Mouse (Mus musculus): ENCODE results near the gene Nr2e3.
"Not testable (repeated sequence)": the region's sequence is repeated elsewhere in the genome, so short reads cannot be mapped to it uniquely, and the experiment has no call there.

Gene Nr2e3

DNA sequence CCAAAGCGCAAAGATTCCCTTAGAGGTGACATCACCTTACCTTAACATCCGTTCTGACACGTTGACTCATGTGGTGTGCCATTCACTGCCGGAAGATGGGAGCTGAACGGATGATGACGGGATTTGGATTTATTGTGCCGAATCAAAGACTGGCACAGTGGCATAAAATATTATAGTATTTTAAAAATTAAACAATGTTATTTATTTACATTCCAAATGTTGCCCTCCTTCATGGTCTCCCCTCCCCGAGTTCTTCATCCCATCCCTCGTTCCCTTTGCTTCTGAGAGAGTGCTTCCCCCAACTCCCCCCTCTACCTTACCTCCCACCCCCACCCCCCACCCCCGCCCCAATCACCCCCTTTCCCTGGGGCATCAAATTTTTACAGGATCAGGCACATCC is at the start of gene Nr2e3:
Gene Nr2e3, minus strand, starts transcription at position 101 of the 400 bp plus-strand sequence.
- in situ Hi-C loops (cut with MboI, MseI) = no loop called here

DNA sequence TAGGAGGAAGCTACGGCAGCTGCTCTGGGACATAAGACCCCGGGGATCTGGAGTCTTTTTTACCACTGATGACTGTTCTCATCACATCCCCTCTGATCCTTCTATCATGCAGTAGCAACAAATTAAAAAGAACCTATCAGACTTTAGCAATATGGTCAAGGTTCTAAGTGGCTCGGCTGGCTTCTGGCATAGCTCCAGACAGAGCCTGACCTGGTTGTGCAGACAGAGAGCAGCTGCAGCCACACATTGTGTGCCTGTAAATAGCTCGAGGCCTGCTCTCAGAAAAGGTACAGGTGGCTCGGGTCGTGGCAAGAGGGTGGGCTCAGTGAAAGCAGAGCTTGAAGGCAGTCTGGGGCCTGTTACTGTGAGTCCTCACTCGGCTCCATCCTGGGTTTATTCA is 48.5 kb upstream of the Nr2e3 start:
- in situ Hi-C loops (cut with MboI, MseI) = no loop called here

DNA sequence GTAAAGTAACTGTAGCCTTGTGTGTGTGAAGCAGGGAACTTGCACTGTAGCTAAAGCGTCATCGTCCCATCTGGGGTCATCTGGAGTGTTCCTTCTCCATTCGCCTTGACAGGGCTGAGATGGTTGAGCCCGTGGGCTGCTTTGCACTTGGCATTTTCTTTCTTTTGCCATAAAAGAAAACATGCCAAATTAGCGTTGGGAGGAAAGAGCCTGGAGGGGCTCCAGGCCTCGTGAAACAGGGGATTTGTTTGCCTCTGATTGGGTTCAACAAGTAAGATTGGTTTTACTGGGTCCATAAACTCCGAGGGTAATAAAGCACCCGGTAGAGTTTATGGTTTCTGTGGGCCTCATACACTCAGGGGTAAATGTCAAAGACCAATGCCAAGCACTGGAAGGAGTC is 41.9 kb upstream of the Nr2e3 start:
- in situ Hi-C loops (cut with MboI, MseI) = no loop called here

DNA sequence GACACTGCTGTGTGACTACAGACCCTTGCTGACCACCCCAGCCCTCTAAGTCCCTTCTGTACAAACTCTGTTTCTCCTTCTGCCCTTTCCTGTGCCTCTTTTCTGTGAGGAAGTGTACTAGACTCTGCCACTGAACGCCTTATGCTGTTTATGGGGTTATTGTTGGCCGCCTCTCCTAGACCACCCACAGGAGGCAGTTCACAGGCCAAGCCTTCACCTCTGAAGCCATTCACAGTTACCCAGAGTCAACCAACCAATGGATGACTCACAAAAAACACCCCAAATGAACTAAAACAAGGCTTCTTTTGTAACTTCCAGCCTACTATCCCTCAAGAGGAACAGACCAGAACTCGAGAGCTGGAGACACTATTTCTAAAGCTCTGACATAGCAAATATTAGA is 41.0 kb upstream of the Nr2e3 start:
- in situ Hi-C loops (cut with MboI, MseI) = no loop called here

DNA sequence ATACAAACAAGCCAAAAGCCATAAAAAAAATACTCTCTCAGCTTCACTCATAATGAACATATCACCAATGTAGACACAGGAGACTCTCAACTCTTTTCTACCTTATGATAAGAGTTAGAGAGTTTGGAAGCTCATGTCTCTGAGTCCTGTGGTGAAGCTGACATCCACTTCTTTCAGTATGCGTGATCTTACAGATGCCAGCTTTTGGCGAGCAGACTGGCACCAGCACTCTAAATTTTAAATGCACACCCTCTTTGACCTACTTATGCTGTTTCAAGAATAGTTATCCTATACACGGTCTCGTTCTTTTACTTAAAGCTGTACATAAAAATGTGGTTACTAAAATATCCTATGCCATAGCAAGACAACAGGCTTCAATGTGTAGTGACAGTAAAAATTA is 37.3 kb upstream of the Nr2e3 start:
- in situ Hi-C loops (cut with MboI, MseI) = no loop called here

DNA sequence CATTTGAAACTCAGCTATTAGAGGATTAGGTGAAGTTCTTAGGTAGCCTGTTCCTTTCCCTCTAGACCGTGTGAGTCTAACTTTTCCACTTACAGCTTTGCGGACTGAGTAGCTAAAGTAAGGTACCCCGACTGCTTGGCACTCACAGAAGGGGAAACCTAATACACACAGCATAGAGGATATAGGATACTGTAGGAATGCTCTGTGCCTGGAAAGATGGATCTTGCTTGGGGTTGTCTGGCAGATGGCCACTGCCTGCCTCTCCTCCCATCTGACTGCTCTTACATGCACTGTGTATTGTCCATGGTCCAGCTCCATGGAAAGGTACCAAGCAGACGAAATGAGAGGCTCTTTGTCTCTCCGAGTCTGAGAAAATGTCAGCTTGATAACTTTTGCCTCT is 30.9 kb upstream of the Nr2e3 start:
- in situ Hi-C loops (cut with MboI, MseI) = no loop called here

DNA sequence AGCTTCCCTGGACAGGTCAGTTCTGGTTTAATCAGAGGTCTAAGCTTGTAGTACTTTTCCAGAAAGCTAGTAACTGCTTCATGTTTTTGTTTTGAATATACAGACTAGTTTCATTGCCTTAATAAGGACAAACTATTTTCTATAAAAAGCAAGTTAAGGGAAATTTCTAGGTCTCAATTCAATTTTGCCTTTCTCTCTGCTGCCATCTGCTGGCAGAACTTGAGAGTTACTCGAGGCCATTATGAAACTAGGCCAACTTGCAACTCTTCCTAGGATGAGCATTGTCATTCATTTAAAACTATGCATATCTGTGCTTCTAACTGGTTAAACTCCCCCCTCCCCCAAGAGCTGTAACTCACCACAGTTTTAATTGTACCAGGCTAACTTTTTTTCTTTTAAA is 29.4 kb upstream of the Nr2e3 start:
- in situ Hi-C loops (cut with MboI, MseI) = no loop called here

DNA sequence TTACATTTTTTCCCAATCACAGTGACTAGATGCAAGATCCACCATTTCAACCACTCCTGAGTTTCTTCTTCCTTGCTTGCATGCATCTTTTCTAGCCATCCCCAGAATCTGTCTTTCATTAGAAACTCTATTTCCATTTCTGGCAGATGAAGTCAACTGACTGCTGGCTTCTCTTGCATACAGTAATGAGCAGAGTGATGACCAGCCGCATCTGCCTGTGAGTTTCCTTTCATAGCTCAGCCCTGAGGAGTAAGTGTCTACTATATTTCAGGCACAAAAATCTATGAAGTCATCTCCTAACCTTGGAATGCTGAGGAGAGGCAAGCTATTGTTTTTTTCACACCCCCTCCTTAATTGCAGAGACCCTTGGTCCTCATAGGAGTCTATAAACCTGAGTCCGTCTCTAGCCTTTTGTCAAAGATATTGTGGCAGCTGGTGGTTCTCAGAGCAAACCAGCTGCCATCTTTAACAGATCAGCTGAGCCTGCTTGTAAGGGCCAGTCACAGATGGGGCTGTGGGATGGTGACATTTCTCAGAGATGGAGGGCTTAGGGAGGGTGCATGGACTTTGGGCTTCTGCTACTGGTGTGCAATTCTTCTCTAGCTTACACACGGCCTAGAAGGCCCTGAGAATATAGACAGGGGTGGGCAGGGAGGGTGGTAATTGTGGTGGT is 25.6 kb upstream of the Nr2e3 start:
- in situ Hi-C loops (cut with MboI, MseI) = no loop called here

DNA sequence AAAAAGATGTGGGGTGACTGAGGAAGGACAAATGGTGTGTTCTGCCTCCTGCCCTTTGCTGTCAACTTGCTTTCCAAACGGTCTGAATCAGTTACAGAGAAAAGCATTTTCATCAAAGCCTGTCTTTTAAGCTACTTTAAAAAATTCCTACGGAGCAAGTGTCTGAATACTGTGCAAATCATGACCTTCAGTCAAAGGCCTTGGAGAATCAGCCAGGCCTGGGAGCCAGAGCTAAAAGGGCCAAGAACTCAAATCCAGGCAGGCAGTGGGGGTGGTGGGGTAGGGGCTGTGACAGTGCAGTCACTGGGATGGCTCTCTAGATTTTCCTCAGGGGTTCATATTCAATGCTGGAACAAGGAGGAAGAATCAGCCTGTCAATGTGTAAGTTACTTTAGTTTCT is 20.7 kb upstream of the Nr2e3 start:
- in situ Hi-C loops (cut with MboI, MseI) = no loop called here

DNA sequence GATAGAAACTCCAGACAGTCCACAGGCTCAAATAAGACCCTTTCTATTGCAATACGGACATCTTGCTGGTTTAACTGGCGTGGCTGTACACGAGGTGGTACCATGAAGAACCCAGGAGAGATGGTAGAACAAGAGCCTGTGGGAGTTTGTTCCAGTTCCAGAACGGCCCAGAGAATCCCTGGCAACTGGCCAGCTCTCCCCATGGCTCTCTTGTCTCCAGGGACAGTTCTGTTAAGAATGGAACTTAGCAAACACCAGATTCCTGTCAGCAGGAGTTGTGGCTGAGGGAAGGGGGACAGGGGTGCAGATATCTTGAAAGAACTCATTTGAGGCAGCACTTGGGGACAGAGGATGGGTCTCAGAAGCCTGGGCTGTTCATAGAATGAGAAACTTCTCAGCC is 10.8 kb upstream of the Nr2e3 start:
- in situ Hi-C loops (cut with MboI, MseI) = no loop called here

DNA sequence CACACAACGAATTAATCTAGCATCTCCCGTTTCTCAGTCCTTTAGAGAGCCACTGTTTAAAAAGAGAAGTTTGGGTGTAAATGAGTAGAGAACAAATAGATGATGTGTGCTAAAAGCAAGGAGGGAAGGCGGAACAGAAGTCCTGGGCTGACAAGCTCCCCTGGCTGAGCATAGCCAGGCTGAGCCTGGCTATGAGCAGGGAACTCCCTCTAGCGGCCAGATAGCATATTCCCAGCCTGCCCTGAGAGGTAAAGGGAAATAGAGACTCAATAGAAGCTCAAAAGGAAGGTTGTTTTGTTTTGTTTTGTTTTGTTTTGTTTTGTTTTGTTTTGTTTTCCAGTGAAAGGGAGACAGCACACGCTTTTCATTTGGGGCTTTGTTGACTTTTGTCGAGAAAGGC is 8.9 kb upstream of the Nr2e3 start:
- in situ Hi-C loops (cut with MboI, MseI) = loop anchor here (5.0 kb wide), 1 partner anchor 247 kb away; no protein-coding TSS in a partner anchor

DNA sequence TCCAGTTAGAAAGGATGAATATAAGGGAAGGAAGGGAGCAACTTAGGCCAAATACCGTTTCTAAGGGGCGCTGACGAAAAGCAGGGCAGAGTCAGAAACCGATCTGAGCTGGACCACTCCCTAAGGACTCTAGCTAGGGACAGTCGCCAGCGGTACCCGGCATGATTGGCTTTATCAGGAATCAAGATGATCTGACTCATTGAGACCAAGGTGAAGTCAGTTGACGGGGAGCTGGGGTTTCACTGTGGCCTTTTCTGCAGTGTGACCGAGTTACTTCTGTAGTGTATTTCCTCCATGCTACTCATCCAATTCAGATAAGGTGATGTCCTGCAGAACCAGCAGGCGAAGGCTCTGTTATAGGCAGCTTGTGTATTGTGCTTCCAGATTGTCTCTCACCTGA is 4.6 kb upstream of the Nr2e3 start:
- in situ Hi-C loops (cut with MboI, MseI) = loop anchor here (5.0 kb wide), 1 partner anchor 243 kb away; no protein-coding TSS in a partner anchor

DNA sequence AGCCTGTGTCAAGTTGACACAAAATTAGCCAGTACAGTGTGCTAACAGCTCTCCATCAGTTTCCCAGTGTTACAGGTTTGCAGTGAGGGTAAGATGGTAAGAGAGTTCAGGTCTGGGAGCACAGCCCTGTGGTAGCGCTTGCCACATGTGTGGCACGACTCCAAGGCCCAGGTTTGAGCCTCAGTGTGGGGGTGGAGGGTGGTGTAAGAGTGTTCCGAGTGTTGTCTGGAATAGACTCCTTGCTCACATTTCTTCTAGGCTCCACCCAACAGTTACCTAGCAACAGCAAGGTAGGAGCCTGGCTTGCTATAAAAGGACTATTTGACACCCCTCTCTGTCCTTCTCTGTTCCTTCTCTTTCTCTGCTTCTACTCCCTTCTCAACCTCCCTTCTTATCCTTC is 3.9 kb upstream of the Nr2e3 start:
- in situ Hi-C loops (cut with MboI, MseI) = no loop called here

DNA sequence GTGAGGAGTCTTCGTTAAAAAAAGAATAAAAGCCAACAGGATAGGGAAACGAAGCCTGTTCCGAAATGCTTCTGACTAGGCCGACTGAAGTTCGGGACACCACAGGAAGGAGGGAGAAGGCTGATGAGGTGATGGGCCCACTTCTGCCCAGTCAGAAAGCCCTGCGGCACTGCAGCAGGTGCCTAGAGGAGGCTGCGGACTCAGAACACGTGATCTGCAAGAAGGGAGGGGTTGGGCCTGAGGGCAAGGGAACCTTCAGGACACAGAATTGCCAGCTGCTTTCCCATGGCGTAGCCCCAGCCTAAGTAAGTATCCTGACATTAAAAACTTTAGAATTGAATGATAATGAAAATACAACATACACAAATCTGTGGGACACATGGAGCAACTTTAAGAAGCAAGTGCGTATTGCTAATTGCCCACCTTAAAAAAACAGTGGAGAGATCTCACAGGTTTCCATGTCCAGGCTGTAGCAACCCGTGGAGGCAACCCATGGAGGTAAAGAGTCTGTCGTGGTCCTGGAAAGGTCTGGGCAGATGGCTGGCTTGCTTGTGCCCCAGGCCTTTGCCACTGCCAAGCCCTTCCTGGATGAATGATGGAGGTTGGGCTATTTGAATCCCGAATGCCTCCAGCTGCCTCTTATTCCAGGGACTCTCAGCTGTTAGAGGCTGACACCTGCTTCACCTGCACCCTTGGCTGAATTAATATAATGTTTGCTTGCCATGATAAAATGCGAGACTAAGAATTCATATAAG is 919 bp upstream of the Nr2e3 start:
- in situ Hi-C loops (cut with MboI, MseI) = no loop called here

DNA sequence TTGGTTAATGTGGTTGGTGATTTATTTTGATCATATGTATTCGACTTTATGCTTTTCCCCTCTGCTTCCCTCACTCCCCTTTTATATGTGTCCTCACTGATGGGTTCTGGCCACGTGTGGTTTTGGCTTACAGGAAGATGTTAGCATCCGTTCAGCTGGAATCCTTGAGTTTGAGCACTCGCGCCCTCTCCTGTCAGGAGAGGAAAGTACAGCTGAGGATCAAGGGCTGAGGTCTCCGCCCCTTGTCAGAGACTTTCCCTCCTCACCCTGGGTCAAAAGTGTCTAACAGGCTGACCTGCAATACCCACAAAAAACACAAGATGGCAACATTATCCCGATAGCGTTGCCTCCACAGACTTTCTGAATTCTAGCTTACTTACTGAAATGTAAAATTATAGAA is 1.2 kb downstream of the Nr2e3 start:
- in situ Hi-C loops (cut with MboI, MseI) = no loop called here

DNA sequence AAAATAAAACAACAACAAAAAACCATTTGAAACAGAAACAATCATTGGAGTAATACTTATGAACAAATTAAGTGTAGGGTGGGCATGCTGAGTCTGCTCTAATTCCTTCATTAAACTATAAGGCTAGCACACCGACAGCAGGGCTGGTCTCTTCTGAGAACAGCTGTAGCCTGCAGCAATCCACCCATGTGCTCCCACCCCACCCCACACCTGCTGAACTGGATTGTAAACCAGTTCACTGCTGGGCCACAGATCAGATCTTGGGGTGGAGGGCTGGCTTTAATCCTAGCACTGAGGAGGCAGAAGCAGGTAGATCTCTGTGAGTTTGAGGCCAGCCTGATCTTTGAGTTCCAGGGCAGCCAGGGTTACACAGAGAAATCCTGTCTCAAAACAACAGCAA is 2.3 kb downstream of the Nr2e3 start:
- in situ Hi-C loops (cut with MboI, MseI) = not testable (repeated sequence)

DNA sequence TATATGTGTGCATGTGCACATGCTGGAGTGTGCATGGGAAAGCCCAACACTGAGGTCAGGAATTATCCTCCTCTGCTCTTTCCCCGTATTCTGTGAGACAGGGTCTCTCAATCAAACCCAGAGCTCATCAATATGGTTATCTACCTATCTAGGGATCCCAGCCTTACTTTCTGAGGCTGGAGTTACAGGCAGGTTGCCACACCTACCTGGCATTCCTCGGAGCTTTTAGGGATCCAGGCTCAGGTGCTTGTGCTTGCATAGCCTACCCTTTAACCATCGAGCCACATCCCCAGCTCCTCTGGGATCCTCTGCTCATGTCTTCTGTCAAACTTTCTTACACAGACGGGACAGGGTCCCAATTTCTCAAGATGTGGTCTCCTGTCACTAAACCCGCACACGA is 4.0 kb downstream of the Nr2e3 start:
- in situ Hi-C loops (cut with MboI, MseI) = no loop called here

DNA sequence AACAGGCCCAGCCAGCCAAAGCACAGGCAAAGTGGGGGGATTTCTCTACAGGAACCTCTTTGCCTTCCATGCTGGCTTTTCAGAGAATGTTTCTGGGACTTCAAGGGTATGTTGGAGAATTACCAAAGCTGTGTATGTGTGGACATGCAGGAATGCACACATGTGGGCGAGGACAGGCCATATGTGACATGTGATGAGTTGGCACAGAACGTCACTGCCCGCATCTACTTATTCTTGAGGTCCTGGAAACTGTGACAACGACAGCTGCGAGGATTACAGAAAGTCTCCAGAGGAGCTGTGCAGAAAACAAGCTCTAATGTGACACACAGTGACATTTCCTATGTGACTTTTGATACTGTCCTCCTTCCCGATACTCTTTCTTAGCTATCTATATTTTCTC is 4.8 kb downstream of the Nr2e3 start:
- in situ Hi-C loops (cut with MboI, MseI) = no loop called here

DNA sequence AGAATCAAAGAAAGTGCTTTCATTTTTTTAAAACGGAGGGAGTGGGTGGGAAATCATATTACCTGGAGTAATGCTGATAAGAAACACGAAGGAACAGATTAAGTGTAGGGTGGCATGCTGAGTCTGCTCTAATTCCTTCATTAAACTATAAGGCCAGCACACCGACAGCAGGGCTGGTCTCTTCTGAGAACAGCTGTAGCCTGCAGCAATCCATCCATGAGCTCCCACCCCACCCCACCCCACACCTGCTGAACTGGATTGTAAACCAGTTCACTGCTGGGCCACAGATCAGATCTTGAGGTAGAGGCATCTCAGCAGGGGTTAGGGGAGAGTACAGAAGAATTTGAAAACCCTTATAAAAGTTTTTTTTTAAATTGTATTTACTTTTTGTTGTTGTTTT is 5.3 kb downstream of the Nr2e3 start:
- in situ Hi-C loops (cut with MboI, MseI) = no loop called here

DNA sequence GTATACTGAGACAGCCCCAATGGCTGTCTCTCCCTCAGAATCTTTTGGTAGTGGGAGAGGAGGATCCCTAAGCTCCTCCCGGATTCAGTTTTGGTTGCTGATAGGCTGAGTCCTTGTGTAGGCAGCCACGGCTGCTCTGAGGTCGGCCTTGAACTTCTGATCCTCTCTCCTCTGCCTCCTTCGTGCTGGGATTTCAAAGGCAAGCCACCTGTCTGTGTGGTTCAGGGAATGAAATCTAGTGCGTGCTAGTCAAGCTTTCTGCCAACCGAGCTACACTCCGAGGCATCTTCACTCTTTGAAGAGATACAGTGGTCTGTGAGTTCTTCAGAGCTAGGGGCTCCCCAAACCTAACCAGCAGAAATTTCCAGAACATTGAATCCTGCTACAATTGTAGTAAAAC is 6.9 kb downstream of the Nr2e3 start:
- in situ Hi-C loops (cut with MboI, MseI) = no loop called here

DNA sequence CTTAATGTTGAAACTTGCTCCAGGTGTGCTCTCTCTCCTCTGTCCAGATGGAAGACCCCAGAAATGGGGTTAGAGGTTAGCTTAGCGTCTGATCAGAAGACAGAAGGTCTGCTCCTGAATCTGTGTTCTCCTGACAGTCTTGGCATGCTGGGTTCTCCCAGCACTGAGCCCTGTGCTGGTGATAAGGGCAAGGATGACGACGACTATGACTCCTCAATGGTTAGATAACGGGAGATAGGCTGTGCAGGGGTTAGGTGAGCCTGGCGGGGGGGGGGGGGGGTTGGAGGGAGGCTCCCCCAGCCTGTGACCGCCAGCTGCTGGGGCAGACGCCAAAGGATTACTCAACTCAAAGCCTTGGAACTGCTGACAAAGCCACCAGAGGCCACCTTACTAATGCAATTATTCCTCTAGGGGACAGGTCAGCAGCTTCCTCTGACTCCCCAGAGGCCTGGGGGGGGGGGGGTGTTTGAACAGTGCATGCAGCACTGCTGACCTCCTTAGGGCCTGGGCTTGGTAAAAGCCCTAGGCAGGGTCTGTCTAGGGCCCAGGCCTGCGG is 7.9 kb downstream of the Nr2e3 start:
- in situ Hi-C loops (cut with MboI, MseI) = no loop called here

DNA sequence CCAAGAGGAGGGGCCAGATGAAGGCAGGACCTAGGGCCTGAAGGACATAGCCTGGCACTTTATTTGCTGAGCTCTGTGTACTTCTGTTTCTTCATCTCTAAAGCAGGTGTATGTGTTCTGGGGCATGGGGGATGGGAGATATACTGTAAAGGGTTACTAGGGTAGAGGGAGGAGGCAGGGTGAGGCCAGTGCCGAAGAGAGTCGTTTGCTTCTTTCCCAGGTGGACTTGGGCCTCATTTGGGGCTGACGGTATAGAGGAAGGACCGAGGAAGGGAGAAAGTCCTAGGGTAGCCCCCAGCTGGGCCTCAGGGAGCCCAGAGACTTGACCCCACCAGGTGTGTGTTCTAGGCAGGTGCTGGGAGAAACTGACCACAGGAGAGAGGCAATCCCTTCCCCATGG is 8.5 kb downstream of the Nr2e3 start:
- in situ Hi-C loops (cut with MboI, MseI) = no loop called here

Measured in regulatory T cell (primary cell).